Mouse (Mus musculus): ENCODE measurements around the gene Slc38a1. TPM values are rescaled to one million over a fixed set of nuclear protein-coding genes. Genes with fewer than 3 reads are reported as not detected.

The Slc38a1 gene
- polyA plus RNA-seq, 1 experiment, result 17.0 TPM

DNA sequence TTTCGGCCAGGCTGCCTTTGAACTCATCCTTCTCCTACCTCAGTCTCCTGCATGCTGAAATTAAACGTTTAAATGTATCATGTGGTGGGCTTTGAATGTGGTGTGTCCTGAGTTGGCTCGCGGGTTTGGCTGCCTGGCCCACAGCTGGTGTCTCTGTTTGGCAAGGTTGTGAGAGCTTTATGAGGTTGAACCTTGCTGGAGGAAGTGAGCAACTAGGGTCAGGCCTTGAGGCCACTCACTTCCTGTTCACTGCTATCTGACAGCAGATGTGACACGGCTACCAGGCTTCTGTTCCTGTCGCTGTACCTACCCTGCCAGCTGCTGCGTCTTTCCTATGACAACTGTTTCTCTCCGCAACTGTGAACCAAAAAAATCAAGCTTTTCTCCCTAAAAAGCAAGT is 12.0 kb upstream of the Slc38a1 start:
- Histone ChIP-seq H3K27ac (ENCODE audit: control insufficient read depth, insufficient read depth, low read depth, low read length, poor library complexity) (peak overlapping the region; percentile 81), H3K4me1 (ENCODE audit: control insufficient read depth, insufficient read depth, low read length) (peaks cover 5% of the 10 kb centered on the region; the same call in 1 of the 2 replicates), H3K4me3 (replicated peaks; ENCODE audit: control insufficient read depth, low read depth, low read length) (no peak overlapping the region)
- TF ChIP-seq CTCF (IDR thresholded peaks at IDR 0.05; ENCODE audit: control insufficient read depth, insufficient read depth, low read length), result no peak
- TF ChIP-seq POLR2A (IDR thresholded peaks at IDR 0.05; ENCODE audit: borderline replicate concordance, control insufficient read depth, low read depth, low read length), result peak; percentile 37; the same call in 1 of the 2 replicates
- 8% methylated on average over 8 of the region's 8 CpGs for WGBS

DNA sequence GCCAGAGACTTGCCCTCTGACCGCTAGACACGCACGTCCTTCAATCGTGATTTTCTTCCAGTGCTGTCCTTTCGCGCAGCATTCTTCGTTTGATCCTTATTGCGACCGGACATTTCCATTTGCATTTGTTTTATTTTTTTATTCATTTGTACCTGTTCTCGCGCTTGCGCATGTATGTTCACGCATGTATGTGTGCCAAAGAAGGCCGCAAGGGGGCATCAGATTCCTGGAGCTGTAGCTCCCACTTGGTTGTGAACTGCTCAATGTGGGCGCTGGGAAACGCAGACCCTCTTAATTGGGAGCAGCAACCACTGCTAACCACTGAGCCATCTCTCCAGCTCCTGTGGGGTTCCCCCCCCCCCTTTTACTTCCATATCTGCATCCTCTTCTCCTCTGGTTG is 10.3 kb upstream of the Slc38a1 start:
- WGBS, result 92% methylated on average over 16 of the region's 16 CpGs
- H3K4me1 ChIP-seq (ENCODE audit: control insufficient read depth, insufficient read depth, low read length), result peaks cover 5% of the 10 kb centered on the region; the same call in 1 of the 2 replicates
- TF ChIP-seq CTCF (IDR thresholded peaks at IDR 0.05; ENCODE audit: control insufficient read depth, insufficient read depth, low read length), result no peak
- TF ChIP-seq POLR2A (IDR thresholded peaks at IDR 0.05; ENCODE audit: borderline replicate concordance, control insufficient read depth, low read depth, low read length), result no peak
- H3K4me3 ChIP-seq (replicated peaks; ENCODE audit: control insufficient read depth, low read depth, low read length), result no peak overlapping the region
- no peak overlapping the region for H3K27ac ChIP-seq (ENCODE audit: control insufficient read depth, insufficient read depth, low read depth, low read length, poor library complexity)

DNA sequence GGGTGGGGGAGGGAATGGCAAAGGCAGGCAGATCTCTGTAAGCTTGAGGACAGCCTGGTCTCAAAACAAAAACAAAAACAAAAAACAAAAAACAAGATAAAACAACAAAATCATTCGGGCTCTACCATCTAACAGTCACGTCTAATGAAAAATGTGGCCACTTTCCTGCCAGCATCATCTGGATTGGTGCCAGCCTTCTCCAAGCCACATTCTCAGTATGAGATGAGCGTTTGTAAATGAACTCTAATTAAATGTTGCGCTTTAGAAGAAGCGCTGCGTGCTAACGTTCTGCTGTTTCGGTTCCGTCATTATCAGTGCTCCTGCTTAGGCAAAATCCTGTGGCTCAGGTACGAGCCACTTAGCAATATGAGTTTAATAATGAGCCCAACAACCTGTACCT is 9.8 kb upstream of the Slc38a1 start:
- H3K4me3 ChIP-seq (replicated peaks; ENCODE audit: control insufficient read depth, low read depth, low read length), result no peak overlapping the region
- TF ChIP-seq POLR2A (IDR thresholded peaks at IDR 0.05; ENCODE audit: borderline replicate concordance, control insufficient read depth, low read depth, low read length) (no peak), CTCF (IDR thresholded peaks at IDR 0.05; ENCODE audit: control insufficient read depth, insufficient read depth, low read length) (no peak)
- no peak overlapping the region for H3K27ac ChIP-seq (ENCODE audit: control insufficient read depth, insufficient read depth, low read depth, low read length, poor library complexity)
- WGBS, result 78% methylated on average over 10 of the region's 10 CpGs
- H3K4me1 ChIP-seq (ENCODE audit: control insufficient read depth, insufficient read depth, low read length), result peaks cover 5% of the 10 kb centered on the region; the same call in 1 of the 2 replicates

DNA sequence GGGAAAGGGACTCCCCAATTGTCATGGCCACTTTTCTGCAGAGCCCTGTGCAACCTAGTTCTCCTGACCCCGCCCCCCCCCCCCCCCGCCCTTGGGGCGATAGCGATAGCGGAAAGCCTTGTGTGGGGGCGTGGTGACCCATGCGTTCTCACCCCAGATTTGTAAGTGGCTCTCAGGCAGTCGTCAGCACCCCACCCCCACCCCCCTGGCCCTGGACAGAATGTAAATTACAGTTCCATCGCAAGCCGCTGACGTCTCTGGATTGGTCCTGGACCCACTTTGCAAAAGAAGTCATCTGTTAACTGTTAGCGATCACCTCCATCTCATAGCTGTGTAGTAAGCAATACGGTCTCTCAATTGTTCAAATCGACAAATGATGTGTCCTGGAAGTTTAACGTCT is 4.7 kb upstream of the Slc38a1 start:
- no peaks in the 10 kb centered on the region for H3K4me1 ChIP-seq (ENCODE audit: control insufficient read depth, insufficient read depth, low read length)
- no peak overlapping the region for H3K27ac ChIP-seq (ENCODE audit: control insufficient read depth, insufficient read depth, low read depth, low read length, poor library complexity)
- TF ChIP-seq POLR2A (IDR thresholded peaks at IDR 0.05; ENCODE audit: borderline replicate concordance, control insufficient read depth, low read depth, low read length) (no peak), CTCF (IDR thresholded peaks at IDR 0.05; ENCODE audit: control insufficient read depth, insufficient read depth, low read length) (no peak)
- WGBS, result 52% methylated on average over 15 of the region's 15 CpGs
- H3K4me3 ChIP-seq (replicated peaks; ENCODE audit: control insufficient read depth, low read depth, low read length), result no peak overlapping the region

DNA sequence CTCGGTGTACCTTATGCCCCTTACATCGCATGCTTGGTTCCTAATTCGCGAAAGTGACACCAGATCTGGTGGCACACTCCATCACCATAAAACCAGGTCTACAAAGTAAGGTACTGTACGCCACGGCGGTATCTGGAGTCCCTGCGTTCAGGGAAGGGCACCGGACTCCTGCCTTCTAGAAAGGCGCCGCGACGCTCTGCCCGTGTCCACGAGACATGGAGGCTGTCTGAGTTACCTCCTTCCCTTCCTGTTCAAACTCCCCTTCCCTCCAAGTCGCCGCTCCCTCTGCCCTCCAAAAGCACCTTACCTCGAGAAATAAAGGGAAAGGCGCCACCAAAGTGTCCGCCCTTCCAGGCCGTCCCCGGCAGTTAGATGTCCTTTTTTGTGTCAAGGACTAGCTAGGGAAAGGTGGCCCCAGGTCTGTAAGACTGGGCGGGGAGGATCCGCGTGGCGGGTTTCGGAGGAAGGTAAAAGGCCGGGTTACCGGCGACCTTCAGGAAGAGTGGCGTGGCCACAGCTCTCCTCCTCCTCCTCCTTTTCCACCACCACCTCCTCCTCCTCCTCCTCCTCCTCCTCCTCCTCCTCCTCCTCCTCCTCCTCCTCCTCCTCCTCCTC is 785 bp downstream of the Slc38a1 start:
- Histone ChIP-seq H3K4me3 (replicated peaks; ENCODE audit: control insufficient read depth, low read depth, low read length) (peak overlapping the region; percentile 84), H3K27ac (ENCODE audit: control insufficient read depth, insufficient read depth, low read depth, low read length, poor library complexity) (peak overlapping the region; percentile 97), H3K4me1 (ENCODE audit: control insufficient read depth, insufficient read depth, low read length) (no peaks in the 10 kb centered on the region; the same call in none of the 2 replicates)
- WGBS, result under 1% methylated on average over 31 of the region's 31 CpGs
- TF ChIP-seq POLR2A (IDR thresholded peaks at IDR 0.05; ENCODE audit: borderline replicate concordance, control insufficient read depth, low read depth, low read length) (no peak), CTCF (IDR thresholded peaks at IDR 0.05; ENCODE audit: control insufficient read depth, insufficient read depth, low read length) (no peak)

DNA sequence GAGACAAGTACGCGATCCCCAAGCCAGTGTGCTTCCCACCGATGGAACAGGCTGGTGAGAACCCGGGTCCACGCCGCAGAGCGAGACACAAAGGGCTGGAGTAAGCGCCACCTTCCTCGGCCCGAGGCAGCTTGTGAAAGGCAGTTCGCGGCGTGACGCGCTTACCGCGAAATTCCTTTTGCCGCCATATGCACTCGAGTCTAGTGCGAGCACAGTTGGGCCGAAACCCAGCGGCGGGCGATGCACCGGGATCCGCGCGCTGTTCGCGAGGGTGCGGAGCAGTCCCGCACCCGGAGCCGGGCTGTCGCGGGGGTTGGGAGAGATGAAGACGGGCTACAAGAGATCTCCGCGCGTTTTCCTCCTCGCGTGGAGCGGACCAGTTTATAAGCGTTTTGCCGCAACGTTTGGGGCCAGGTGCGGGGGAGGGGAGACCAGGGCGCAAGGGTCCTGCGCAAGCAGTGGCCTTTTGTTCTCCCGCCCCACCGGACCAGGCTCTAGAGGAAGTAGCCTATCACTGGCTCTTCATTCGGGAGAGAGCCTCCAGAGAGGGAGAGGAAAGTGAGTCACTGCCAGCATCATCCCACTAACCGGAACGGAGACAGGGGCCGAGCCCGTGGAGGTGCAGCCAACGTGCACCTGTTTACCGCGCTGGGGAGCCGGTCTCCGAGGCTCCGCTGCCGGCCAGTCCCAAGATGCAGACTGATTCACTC is 1.4 kb downstream of the Slc38a1 start:
- peak overlapping the region; percentile 97 for H3K27ac ChIP-seq (ENCODE audit: control insufficient read depth, insufficient read depth, low read depth, low read length, poor library complexity)
- peak overlapping the region; percentile 84 for H3K4me3 ChIP-seq (replicated peaks; ENCODE audit: control insufficient read depth, low read depth, low read length)
- H3K4me1 ChIP-seq (ENCODE audit: control insufficient read depth, insufficient read depth, low read length), result no peaks in the 10 kb centered on the region; the same call in none of the 2 replicates
- TF ChIP-seq CTCF (IDR thresholded peaks at IDR 0.05; ENCODE audit: control insufficient read depth, insufficient read depth, low read length) (peak; percentile 6; the same call in 1 of the 2 replicates), POLR2A (IDR thresholded peaks at IDR 0.05; ENCODE audit: borderline replicate concordance, control insufficient read depth, low read depth, low read length) (peak; percentile 58; the same call in 1 of the 2 replicates)
- WGBS, result under 1% methylated on average over 63 of the region's 63 CpGs

DNA sequence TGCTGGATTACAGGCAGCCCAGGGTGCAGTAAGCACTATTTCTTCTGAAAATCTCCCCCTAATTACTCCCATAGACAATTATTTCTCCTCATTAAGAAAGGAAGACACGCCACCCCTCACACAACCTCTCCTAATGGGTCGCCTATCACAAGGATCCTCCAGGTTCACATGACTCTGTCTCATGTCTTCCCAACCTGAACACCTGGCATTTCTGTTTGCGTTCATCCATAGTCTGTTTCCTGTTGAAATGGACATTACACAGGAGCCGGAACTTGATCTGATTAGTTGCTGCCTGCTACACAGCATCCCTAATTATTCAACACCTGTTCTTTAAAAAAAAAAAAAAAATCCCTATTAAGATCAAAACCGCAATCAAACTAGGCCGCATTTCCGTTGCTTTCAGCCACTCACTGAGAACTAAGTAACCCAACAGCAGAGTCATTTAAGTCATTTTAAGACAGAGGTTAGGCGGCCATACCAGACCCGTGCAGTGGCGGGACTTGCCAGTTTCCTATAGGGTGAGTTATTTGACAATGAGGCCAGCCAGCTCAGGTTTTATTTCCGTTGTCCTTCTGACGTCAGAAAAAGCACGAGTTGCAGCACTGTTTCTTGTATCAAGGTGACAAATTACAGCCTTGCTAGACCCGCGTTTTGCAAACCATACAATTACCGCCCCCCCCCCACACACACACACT is 2.3 kb downstream of the Slc38a1 start:
- Histone ChIP-seq H3K27ac (ENCODE audit: control insufficient read depth, insufficient read depth, low read depth, low read length, poor library complexity) (no peak overlapping the region; the same call in 1 of the 2 replicates), H3K4me1 (ENCODE audit: control insufficient read depth, insufficient read depth, low read length) (no peaks in the 10 kb centered on the region; the same call in none of the 2 replicates), H3K4me3 (replicated peaks; ENCODE audit: control insufficient read depth, low read depth, low read length) (peak overlapping the region; percentile 84)
- no peak for TF ChIP-seq POLR2A (IDR thresholded peaks at IDR 0.05; ENCODE audit: borderline replicate concordance, control insufficient read depth, low read depth, low read length)
- TF ChIP-seq CTCF (IDR thresholded peaks at IDR 0.05; ENCODE audit: control insufficient read depth, insufficient read depth, low read length), result no peak
- 10% methylated on average over 16 of the region's 16 CpGs for WGBS

DNA sequence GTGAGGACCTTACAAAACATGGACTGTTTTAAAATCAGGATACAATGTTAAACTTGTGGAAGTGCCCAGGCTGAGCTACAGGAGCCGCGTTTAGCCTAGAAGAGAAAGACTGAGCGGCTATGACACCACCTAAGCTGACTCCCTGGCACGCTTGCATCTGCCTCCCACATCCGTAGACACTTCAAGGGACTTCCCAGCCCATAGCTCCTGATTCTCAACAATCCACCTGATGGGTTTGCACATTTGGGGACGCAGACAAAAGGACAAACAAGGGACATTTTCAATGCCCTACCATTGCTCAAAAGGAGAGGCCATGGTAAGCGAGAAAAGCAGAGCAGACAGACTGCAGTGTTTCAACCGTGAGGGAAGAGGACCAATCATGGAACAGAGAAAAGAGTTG is 3.1 kb downstream of the Slc38a1 start:
- H3K27ac ChIP-seq (ENCODE audit: control insufficient read depth, insufficient read depth, low read depth, low read length, poor library complexity), result no peak overlapping the region
- H3K4me1 ChIP-seq (ENCODE audit: control insufficient read depth, insufficient read depth, low read length), result no peaks in the 10 kb centered on the region; the same call in none of the 2 replicates
- H3K4me3 ChIP-seq (replicated peaks; ENCODE audit: control insufficient read depth, low read depth, low read length), result no peak overlapping the region
- TF ChIP-seq POLR2A (IDR thresholded peaks at IDR 0.05; ENCODE audit: borderline replicate concordance, control insufficient read depth, low read depth, low read length) (no peak), CTCF (IDR thresholded peaks at IDR 0.05; ENCODE audit: control insufficient read depth, insufficient read depth, low read length) (no peak)
- WGBS, result 88% methylated on average over 8 of the region's 8 CpGs
